Mouse (Mus musculus) adrenal gland, adult 10 weeks (tissue): Measurements from ENCODE around the gene Fcgr3. TPM values are rescaled to one million over a fixed set of nuclear protein-coding genes. Genes with fewer than 3 reads are reported as not detected.

Source experiments
- polyA plus RNA-seq: library from polyadenylated mRNA; stranded (reverse); fragments of 350-450 nt; fragmentation: Illumina TruSeq; extraction: RNeasy Lipid Tissue Mini Kit (QIAGEN cat#74804); gene quantifications from one replicate; pipeline ENCODE4 v1.2.3, GENCODE M21; 2014; ENCODE audit warnings: low read depth, low replicate concordance

Gene Fcgr3
- polyA plus RNA-seq, result 16.6 TPM

GRCm38 (mm10) chr1:171064491-171065242 is at the start of gene Fcgr3:
TSS of gene Fcgr3 (minus strand) at chr1:171064935.

GRCm38 (mm10) chr1:171113873-171114299 is 49.2 kb upstream of the Fcgr3 start, which contains the start of gene Cfap126:
TSS of gene Cfap126 (plus strand) at chr1:171113918.

GRCm38 (mm10) chr1:171018737-171019136 is 46.0 kb downstream of the Fcgr3 start, which contains the start of gene Fcgr4:
TSS of gene Fcgr4 (plus strand) at chr1:171018920.

Other genes with a start within 250 kb of the Fcgr3 start
- gene Atf6, start 197.2 kb downstream of the Fcgr3 start, polyA plus RNA-seq, result 58.3 TPM
- 1.1 TPM for gene Gm26620, start 179.9 kb downstream of the Fcgr3 start, polyA plus RNA-seq
- 19.6 TPM for gene Dusp12, start 179.4 kb downstream of the Fcgr3 start, polyA plus RNA-seq
- gene Fcrlb, start 152.0 kb downstream of the Fcgr3 start, polyA plus RNA-seq, result not detected
- gene Fcrla, start 137.4 kb downstream of the Fcgr3 start, polyA plus RNA-seq, result not detected
- 20.8 TPM for gene Fcgr2b, start 88.4 kb downstream of the Fcgr3 start, polyA plus RNA-seq
- 5.1 TPM for gene Fcgr4, start 46.0 kb downstream of the Fcgr3 start, polyA plus RNA-seq
- gene Cfap126, start 49.0 kb upstream of the Fcgr3 start, polyA plus RNA-seq, result 2.4 TPM
- 38.8 TPM for gene Sdhc, start 85.7 kb upstream of the Fcgr3 start, polyA plus RNA-seq
- gene Mpz, start 85.8 kb upstream of the Fcgr3 start, polyA plus RNA-seq, result 0.41 TPM
- gene Pcp4l1, start 131.3 kb upstream of the Fcgr3 start, polyA plus RNA-seq, result 23.7 TPM
- gene Nr1i3, start 149.0 kb upstream of the Fcgr3 start, polyA plus RNA-seq, result not detected
- gene Tomm40l, start 157.6 kb upstream of the Fcgr3 start, polyA plus RNA-seq, result 6.5 TPM
- gene Apoa2, start 160.1 kb upstream of the Fcgr3 start, polyA plus RNA-seq, result not detected
- gene Fcer1g, start 169.4 kb upstream of the Fcgr3 start, polyA plus RNA-seq, result 32.5 TPM
- 1.7 TPM for gene Adamts4, start 185.5 kb upstream of the Fcgr3 start, polyA plus RNA-seq
- 150 TPM for gene Ndufs2, start 186.5 kb upstream of the Fcgr3 start, polyA plus RNA-seq
- gene B4galt3, start 205.4 kb upstream of the Fcgr3 start, polyA plus RNA-seq, result 5.5 TPM
- gene Ppox, start 216.3 kb upstream of the Fcgr3 start, polyA plus RNA-seq, result 7.0 TPM
- 17.7 TPM for gene Usp21, start 223.1 kb upstream of the Fcgr3 start, polyA plus RNA-seq
- 132 TPM for gene Ufc1, start 230.1 kb upstream of the Fcgr3 start, polyA plus RNA-seq